Mouse (Mus musculus) mesoderm, embryonic 11.5 days (tissue): ENCODE results near the gene Cdh8.
"Not testable (repeated sequence)": the region's sequence is repeated elsewhere in the genome, so short reads cannot be mapped to it uniquely, and the experiment has no call there.

Experiments
- DNase-seq: peaks from one replicate; pipeline ENCODE4 v3.0.0-alpha.2; 2012; ENCODE audit warnings: low read depth, low spot score

The Cdh8 gene

GRCm38 (mm10) chr8:99280375-99280774 lies 135.9 kb downstream of the Cdh8 start:
- DNase-seq: no peak

GRCm38 (mm10) chr8:99267133-99267532 lies 149.1 kb downstream of the Cdh8 start:
- DNase-seq: no peak

GRCm38 (mm10) chr8:99234372-99234771 lies 181.9 kb downstream of the Cdh8 start:
- DNase-seq: no peak

GRCm38 (mm10) chr8:99223697-99224096 lies 192.6 kb downstream of the Cdh8 start:
- DNase-seq: no peak

- DNase-seq: no peak
These were observed 211.1 kb downstream of the Cdh8 start for GRCm38 (mm10) chr8:99205194-99205593.

- no peak for DNase-seq
These were observed 225.6 kb downstream of the Cdh8 start for GRCm38 (mm10) chr8:99190643-99191042.

- no peak for DNase-seq
These were observed 229.4 kb downstream of the Cdh8 start for GRCm38 (mm10) chr8:99186879-99187278.

GRCm38 (mm10) chr8:99184186-99184585 lies 232.1 kb downstream of the Cdh8 start:
- no peak for DNase-seq

GRCm38 (mm10) chr8:99166966-99167365 lies 249.3 kb downstream of the Cdh8 start:
- no peak for DNase-seq

- DNase-seq: no peak
These were observed 254.6 kb downstream of the Cdh8 start for GRCm38 (mm10) chr8:99161633-99162032.

- no peak for DNase-seq
These were observed 270.8 kb downstream of the Cdh8 start for GRCm38 (mm10) chr8:99145436-99145835.

- DNase-seq: not testable (repeated sequence)
These were observed 271.5 kb downstream of the Cdh8 start for GRCm38 (mm10) chr8:99144761-99145160.

- DNase-seq: no peak
These were observed 317.8 kb downstream of the Cdh8 start for GRCm38 (mm10) chr8:99098453-99098852.

- DNase-seq: no peak
These were observed 364.9 kb downstream of the Cdh8 start for GRCm38 (mm10) chr8:99051344-99051743.

- DNase-seq: no peak
These were observed 367.5 kb downstream of the Cdh8 start for GRCm38 (mm10) chr8:99048664-99049363.

GRCm38 (mm10) chr8:99040423-99040822 lies 375.8 kb downstream of the Cdh8 start:
- DNase-seq: no peak

- no peak for DNase-seq
These were observed 385.2 kb downstream of the Cdh8 start for GRCm38 (mm10) chr8:99031060-99031459.
